Mouse (Mus musculus): Measurements from ENCODE around the gene Col28a1.

The Col28a1 gene

DNA sequence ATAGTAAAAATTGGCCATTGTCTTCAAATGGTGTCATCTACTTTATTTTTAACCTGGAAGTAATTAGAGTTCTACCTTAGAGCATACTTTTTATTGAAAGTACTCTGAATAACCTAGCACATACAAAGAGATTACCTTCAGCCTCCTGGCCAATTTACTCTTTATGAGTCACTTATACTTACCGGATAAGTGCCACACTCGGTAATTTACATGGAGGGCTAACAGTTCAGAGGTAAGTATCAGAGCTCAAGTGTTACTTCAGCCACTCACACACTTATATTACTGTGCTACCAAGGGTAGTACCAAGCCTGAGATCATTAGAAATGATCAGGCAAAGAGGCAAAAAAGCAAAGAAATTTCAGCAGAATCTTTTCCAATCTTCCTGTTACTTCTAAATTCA lies 73.8 kb downstream of the Col28a1 start:
- no peak for DNase-seq (ENCODE audit: low spot score in 2 of 2)

DNA sequence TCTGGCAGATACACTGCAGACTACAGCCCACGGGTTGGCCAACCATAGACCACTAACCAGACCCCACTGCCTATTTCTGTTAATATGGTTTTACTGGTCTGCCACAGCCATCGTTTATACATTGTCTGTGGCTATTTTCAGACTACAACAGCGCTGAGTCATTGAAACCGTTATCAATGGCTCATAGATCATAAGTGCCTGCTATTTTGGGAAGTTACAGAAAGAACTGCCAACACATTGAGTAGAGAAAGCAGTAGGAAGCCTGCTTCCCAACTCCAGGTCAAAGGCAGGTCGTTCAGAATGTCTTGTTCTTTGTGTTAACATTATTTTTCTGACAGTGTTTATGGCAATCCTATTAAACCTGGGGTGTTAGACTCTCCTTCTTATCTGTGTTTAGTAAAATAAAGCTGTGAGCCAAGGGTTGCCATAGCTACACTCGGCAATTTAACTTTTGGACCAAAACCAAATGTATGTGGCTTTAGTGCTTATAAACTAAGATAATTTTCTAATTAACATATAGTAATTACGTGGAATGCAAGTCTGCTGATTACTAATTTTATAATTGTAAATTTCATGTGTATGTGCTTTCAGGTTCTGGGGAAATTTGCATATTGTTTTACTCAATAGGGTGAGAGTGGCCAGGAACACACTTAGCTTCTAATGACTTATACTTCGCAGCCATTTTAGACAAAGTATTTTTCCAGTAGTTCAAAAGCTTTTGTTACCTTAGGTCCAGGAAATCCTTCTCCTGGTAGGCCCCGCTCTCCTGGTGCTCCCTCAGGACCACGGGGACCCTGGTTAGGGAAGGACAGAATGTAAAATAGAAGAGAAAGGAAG lies 86.3 kb downstream of the Col28a1 start:
- no peak for DNase-seq (ENCODE audit: low spot score in 2 of 2)

DNA sequence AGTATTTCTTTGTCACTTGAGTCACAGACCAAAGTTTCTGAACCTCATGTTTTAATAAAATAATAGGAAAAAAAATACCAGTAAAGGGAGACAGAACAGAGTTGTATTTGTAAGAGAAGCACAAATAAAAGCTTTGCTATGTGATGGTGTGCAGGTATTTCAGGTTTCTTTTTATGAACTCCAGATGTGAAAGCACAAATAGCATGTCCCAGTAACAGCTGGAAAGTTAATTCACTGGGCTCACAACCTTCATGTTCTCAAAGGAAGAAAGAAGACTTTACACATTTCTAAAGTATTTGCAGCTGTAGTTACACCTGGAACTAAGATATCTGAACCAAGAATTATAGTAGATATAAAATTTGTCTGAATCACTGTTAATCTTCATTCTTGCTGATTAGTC lies 91.2 kb downstream of the Col28a1 start:
- no peak for DNase-seq (ENCODE audit: low spot score in 2 of 2)

DNA sequence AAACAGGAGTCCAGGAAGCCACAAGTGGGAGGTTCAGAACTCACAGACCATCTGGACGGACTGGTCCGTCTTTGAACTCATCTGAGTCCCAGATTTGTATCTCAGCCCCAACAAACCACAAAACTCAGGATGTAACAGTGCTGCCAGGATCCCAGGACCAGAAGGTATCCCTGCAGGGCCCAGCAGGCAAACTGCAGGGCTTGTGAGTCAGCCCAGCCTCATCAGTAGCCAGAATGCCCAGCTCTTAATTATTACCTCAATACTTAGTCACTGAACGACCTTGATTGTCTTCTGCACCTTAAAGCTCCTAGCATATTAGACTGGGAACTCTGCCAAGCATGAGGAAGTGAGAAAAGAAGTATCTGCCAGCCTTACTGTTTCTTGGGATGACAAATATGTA lies 96.6 kb downstream of the Col28a1 start:
- DNase-seq (ENCODE audit: low spot score in 2 of 2) = no peak

DNA sequence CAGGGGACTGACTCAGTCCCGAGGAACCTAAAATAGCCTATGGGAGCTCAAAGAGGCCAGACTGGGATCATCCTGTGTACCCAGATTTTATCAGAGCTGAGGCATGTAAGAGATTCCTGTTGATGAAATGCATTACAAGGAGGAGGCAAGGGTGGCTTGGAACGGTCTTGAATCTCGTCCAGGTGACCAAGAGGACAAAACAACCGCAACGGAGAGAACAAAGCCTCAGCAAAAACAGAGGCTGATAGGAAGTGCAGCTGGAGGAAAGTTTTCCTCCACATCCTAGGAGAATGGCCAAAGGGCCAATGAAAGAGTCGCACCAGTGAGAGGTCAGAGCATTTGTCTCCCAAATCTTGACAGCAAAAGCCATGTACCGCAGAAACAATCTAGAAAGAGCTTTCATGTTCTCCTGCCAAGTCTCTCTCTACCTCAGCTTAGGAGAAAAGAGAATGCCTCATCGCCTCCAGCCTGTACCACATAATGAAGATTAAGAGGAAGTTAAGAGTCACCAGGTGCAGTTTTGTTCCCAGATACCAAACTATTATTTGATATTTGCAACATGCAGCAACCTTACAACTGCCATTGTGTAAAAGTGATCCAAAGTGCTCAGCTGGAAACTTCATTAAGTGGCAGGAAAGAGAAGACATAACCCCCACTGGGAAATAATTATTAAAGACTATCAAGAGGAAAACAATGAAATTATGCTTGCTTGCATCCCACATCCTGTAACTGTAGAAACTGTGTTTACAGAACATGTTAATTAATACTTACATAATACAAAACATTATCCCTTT lies 98.1 kb downstream of the Col28a1 start:
- no peak for DNase-seq (ENCODE audit: low spot score in 2 of 2)

DNA sequence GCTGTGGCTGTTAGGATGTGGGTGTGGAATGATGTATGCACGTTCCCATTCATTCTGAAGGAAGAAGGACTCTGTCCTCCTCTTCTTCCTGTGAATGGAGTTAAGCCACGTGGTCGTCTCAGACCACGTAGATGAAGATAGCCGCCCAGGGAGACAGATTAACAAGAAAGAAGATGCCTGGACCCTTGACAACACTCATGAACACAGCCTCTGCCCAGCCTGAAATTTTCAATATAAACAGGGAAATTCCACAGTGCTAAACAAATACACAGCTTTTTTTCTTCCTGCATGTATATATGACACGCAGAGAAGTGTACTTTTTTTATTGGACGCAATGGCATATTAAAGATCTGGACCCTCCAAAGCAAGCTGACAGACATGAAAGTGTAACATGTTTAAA lies 98.9 kb downstream of the Col28a1 start:
- no peak for DNase-seq (ENCODE audit: low spot score in 2 of 2)

DNA sequence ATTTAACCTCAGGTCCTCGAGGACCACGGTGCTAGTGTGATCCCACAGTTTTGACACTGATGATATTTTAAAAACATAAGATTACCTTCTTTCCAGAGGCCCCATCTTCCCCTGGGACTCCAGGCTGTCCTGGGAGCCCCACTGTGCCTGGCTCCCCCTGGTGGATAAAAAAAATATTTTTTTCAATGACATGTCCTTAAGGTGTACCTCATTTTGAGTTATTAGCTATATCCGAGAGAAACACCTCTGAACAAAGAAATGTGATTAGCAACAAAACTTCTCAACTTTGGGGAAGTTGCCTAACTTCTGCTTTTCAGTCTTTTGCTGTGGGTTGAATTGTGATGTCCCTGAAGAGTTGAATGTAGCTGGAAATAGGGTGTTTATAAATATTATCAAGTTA lies 105.6 kb downstream of the Col28a1 start:
- no peak for DNase-seq (ENCODE audit: low spot score in 2 of 2)

DNA sequence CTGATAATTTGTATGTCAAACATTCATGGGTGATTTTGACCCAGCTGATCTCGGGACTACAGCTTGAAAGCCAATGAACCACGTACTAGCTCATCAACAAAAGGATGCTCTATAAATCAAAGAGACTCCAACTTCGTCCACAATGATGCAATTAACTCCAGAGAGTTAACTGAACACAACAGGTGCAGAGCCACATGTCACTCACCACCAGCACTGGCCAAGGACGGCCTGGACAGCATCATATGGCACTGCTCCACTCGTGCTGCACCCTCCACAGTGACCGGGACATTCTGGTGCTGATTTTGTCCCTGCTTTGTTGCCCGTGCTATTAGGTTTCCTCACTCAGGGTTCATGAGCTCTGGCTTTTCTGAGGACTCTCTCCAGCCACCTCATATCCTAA lies 107.6 kb downstream of the Col28a1 start:
- no peak for DNase-seq (ENCODE audit: low spot score in 2 of 2)

DNA sequence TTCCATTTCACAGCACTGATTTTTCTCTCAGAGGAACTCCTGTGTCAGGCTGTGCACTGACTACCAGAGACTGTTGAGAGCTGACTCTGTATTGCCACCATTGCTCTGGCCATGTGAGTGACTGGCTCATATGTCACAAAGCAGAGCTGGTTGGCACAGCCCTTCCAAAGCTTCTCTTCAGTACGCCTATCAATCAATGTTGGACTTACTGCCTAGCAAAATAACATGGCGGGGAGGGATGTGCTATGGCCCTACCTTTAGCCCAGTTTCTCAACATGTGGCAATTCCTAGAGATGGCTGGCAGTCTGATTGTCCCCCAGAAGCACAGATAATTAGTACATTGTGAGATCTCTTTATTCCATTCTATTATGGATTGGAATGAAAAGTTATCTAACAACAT lies 109.2 kb downstream of the Col28a1 start:
- no peak for DNase-seq (ENCODE audit: low spot score in 2 of 2)

DNA sequence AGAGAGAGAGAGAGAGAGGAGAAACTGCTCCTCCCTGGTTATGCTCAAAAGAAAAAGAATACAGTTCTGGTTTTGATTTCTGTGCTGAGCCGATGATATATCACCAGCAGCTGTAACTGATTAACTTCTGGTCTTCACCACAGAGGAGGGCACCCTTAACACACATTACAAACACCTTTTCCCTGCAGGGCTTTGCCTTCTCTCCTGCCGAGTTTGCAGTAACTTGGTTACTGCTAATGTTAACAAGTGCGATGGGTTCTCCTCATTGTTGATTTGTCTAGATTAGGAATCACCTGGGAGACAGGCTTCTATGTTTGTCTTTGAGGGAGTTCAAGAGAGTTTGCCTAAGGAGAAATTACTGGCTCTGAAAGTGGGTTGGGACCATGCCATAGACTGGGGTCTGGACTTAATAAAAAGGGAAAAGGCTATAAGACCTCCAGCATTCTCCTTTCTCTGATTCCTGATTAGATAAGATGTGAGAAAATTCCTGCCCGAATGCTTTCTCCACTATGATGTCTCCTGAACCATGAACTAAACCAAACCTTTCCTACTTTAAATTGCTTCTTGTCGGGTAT lies 114.8 kb downstream of the Col28a1 start:
- no peak for DNase-seq (ENCODE audit: low spot score in 2 of 2)

DNA sequence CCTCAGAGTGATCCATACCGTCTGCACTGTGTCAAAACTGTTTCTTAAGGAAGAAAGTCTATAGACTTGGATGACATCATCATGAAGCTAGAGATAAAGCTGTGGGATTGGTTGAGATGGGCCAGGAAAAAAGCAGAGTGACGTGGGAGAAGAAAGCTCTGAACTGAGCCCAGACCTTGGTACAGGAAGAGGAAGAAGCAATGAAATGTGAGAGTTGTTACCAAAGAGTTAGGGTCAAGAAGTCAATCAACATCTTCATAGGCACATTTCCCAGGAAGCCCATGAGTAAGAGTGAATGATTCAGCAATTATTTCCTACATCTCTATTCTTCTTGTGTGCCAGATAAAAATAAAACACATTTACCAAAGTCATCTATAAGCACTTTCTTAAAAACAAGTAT lies 117.5 kb downstream of the Col28a1 start:
- DNase-seq (ENCODE audit: low spot score in 2 of 2) = no peak

DNA sequence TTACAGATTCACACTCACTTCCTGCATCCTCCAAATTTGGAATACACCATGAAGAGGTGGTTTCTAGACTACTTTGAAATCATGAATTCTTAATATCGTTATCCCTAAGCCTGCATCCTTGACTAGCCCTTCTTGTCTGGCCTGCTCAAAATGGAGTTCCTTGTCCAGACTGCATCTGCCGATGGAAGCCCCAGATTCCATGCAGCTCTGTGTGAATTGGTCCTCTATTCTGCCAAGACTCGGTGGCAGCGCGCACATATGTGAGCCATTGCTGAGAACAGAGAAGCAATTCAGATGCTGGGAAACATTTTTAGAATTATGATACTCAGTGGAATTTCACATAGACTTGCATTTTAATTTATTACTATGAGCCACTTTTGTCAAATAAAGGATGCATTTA lies 123.4 kb downstream of the Col28a1 start:
- no peak for DNase-seq (ENCODE audit: low spot score in 2 of 2)

DNA sequence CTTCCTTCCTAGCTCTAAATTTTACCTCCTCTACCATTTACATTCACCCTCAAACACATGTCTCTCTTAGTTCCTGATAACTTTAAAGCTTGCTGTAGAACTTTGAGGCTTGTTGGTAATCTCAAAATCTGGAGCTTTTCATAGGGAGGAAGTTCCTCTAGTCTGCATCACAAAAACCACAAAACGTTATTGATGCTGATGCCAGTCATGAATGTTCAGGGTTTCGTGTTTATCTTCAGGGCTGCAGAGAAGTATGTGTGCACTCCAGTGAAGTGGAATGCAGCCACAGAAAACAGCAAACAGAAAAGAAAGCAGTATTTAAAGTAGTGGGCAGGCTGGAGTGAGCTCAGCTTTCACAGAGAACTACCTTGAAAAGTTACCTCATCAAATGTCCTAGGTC lies 124.0 kb downstream of the Col28a1 start:
- no peak for DNase-seq (ENCODE audit: low spot score in 2 of 2)

DNA sequence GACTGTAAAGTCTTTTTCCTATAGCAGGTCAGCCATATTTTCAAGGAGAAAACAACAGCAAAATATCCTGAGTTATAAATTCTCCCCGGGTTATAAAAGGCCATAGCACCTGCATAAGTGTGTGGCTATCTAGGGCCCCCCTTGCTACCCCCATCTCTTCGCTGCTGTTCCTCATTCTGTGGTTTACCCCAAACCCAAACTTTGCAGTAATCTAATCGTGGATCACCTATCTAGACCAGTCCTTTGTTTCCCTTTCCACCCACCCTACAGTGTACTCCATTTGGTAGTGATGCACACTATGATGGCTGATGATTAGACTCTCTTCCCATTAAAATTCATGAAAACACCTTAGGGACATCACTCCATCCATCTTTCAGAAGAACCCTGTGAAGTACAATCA lies 125.3 kb downstream of the Col28a1 start:
- no peak for DNase-seq (ENCODE audit: low spot score in 2 of 2)

DNA sequence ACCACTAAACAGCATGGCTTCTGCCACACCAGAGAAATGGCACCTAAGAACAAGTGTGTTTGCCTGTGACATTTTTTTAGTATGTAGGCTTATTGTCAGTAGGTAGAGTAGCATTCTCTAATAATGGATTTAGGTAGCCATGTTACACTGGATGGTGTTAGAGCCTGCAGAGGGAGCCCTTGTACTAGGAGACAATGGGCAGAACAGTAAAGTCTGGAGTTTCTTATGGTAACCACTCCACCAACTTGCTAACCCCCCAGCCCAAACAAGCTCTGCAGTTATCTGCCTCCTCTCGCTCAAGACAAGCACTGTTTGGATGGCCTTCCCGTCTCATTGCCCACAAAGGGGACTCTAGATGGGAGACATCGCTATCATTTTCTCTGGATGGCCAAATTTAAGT lies 126.2 kb downstream of the Col28a1 start:
- DNase-seq (ENCODE audit: low spot score in 2 of 2) = no peak

DNA sequence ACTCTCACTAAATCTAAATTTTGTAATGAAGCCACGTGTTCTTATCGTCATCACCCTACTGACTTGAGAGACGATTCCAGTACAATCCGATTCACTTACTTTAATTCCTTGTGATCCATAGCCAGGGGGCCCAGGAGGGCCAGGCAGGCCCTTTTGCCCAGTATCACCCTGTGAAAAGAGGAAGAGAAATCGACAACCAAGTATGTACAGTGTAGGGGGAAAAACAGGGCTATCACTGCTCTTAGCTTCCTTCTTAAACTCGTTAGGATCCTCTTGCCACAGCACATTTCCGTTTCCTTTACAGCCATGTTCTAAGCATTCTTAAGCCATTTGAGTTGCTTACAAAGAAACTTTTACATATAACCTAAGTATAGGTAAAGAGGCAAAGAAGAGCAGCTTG lies 133.2 kb downstream of the Col28a1 start:
- DNase-seq (ENCODE audit: low spot score in 2 of 2) = no peak

DNA sequence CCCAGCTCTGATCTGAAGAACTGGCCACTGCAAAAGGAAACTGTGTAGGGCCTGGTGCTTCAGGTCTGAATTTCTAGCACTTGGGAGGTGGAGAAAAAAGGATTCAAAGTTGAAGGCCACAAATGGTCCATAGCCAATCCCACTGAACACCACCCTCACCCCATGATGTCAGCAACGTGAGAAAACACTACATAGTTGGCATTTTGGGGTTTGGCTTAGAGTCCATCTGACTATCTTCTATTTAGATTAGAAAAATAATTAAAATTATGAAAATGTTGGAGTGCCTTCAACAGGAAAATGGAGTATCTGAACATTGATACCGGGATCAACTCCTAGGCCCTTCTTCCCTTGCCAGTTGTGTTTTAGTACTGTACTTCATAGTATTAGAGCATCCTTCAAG lies 144.2 kb downstream of the Col28a1 start:
- DNase-seq (ENCODE audit: low spot score in 2 of 2) = no peak

DNA sequence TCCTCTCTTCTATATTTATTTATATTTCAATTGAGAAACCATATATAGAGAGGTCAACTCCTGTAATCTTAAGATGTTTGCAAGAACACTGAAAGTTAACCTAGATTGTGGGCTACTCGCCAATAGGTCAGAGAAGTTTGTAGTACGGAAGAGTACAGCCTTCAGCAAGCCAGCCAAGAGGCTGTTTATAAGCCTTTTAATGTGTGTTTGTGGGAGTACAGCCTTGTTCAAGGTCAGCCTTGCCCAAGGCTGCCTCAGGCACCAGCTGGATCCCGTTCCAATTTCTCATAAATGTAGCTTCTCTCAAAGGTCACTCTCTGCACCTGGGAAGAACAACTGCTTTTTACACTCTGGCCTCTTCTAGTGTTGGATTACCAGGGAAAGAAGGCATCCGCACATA lies 146.0 kb downstream of the Col28a1 start:
- DNase-seq (ENCODE audit: low spot score in 2 of 2) = peak in 1 of 2 experiments; percentile 17

DNA sequence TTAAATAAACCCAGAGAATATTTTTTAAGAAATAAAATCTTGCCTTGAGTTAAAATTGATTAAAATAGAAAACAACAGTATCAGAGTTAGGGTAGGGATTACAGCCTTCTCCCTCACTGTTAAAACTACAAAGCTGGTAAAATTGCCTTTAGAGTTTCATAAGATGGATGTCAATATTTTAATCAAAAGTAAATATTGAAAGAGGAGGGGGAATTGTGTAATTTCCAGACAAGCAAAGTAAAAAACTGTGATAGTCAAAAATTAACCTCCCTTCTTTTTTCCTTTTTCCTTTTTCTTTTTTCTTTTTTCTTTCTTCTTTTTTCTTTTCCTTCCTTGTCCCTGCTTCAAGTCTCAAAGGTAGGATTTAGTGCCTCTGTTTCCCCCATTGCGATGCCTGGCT lies 146.6 kb downstream of the Col28a1 start:
- no peak for DNase-seq (ENCODE audit: low spot score in 2 of 2)

DNA sequence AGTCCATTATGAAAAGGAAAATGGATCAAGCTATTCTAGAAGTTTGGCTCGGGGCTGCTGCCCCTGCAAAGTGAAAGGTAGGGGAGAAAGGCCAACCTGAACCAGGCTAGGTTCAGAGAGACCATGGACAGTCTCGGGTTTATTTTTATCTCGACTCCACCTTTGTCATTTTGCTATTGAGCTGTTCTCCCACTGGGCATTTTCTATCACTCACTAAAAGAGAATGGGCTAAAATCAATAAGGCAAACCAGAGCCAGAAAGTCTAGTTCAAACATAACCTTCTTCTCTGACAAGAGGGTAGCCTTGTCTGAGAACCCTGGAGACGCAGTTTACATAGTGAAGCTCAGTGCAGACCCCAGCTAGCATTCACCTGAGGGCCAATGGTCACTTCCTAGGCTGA lies 163.7 kb downstream of the Col28a1 start:
- no peak for DNase-seq (ENCODE audit: low spot score in 2 of 2)

DNA sequence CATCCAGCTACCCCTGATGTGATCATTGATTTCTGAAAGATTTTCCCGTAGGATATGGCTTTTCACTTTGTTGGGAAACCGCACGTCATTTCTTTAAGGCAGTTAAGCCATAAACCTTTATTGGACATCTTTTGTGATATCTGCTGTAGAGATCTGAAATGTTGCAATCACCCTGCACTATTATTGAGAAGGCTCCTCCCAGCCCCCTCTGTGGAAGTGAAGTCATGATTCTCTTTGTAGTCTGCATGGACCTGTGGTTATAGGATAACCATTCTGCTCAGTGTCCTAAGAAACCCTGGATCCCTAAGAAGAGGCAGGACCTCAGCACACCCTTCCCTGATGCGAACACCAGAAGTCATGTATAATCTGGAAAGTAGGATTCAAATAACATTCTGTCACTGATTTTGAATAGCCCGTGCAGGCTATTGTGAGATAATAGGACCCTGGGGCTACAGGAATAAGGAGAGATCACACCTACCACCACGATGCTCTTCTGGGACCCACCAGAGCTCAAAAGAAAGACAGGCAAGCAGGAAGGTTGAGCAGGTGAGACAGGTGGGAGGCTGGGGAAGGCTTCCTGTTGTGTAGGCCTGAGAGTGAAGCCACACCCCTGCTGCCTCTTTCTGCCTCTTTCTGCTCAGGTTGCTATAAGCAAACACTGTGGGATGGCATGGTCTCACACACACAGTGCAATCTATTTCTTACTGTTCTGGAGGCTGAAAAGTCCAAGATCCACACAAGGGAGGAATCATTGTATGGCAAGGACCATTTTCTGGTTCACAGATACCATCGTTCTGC lies 166.9 kb downstream of the Col28a1 start:
- DNase-seq (ENCODE audit: low spot score in 2 of 2) = no peak

DNA sequence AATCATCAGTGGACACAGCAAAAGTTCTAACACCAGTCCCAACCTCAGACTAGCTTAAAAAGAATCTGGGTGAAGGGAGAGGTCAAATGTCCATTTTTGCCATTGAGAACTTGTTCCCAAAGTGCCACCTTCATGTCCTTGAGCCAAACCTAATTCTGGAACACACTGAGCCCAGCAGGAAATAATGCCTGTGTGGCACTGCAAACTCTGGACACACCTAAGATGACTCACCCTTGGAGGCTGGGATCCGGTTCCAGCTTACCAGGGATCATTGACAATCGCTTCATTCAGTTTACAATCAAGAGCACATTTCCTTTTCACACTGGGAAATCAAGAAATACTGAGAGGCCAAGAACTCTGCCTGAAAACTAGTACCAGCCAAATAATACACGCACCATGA lies 168.9 kb downstream of the Col28a1 start:
- DNase-seq (ENCODE audit: low spot score in 2 of 2) = no peak
